Mouse (Mus musculus) 416B (cell line): ENCODE measurements around the gene Hpse2.

Experiments used
- DNase-seq: peaks from one replicate; pipeline ENCODE4 v3.0.0; 2011; ENCODE audit warnings: low read depth

Gene Hpse2

GRCm38 (mm10) chr19:42965171-42965570 is 423.0 kb downstream of the Hpse2 start:
- no peak for DNase-seq

- DNase-seq: no peak
These were observed 440.0 kb downstream of the Hpse2 start for GRCm38 (mm10) chr19:42948114-42948636.

GRCm38 (mm10) chr19:42937544-42937943 is 450.6 kb downstream of the Hpse2 start:
- no peak for DNase-seq

- DNase-seq: no peak
These were observed 451.4 kb downstream of the Hpse2 start for GRCm38 (mm10) chr19:42936661-42937193.

- DNase-seq: no peak
These were observed 458.5 kb downstream of the Hpse2 start for GRCm38 (mm10) chr19:42929702-42930101.

GRCm38 (mm10) chr19:42928271-42928670 is 459.9 kb downstream of the Hpse2 start:
- DNase-seq: no peak

- no peak for DNase-seq
These were observed 465.5 kb downstream of the Hpse2 start for GRCm38 (mm10) chr19:42922610-42923009.

GRCm38 (mm10) chr19:42913703-42914102 is 474.5 kb downstream of the Hpse2 start:
- DNase-seq: no peak

GRCm38 (mm10) chr19:42909719-42910118 is 478.4 kb downstream of the Hpse2 start:
- no peak for DNase-seq

- DNase-seq: no peak
These were observed 479.6 kb downstream of the Hpse2 start for GRCm38 (mm10) chr19:42908553-42908952.

GRCm38 (mm10) chr19:42906328-42906727 is 481.8 kb downstream of the Hpse2 start:
- DNase-seq: no peak

GRCm38 (mm10) chr19:42904726-42905125 is 483.4 kb downstream of the Hpse2 start:
- DNase-seq: no peak

GRCm38 (mm10) chr19:42904240-42904639 is 483.9 kb downstream of the Hpse2 start:
- no peak for DNase-seq

GRCm38 (mm10) chr19:42903840-42904239 is 484.3 kb downstream of the Hpse2 start:
- DNase-seq: no peak

GRCm38 (mm10) chr19:42902410-42903021 is 485.6 kb downstream of the Hpse2 start:
- DNase-seq: no peak

GRCm38 (mm10) chr19:42891599-42891998 is 496.6 kb downstream of the Hpse2 start:
- no peak for DNase-seq

- DNase-seq: no peak
These were observed 510.5 kb downstream of the Hpse2 start for GRCm38 (mm10) chr19:42877653-42878052.

- DNase-seq: no peak
These were observed 511.6 kb downstream of the Hpse2 start for GRCm38 (mm10) chr19:42876563-42876962.

GRCm38 (mm10) chr19:42869663-42870530 is 518.3 kb downstream of the Hpse2 start:
- no peak for DNase-seq

- DNase-seq: no peak
These were observed 519.0 kb downstream of the Hpse2 start for GRCm38 (mm10) chr19:42868958-42869662.

GRCm38 (mm10) chr19:42863013-42863412 is 525.1 kb downstream of the Hpse2 start:
- DNase-seq: no peak

- DNase-seq: no peak
These were observed 531.1 kb downstream of the Hpse2 start for GRCm38 (mm10) chr19:42857096-42857495.
